10 mouse cellular contexts compared by ENCODE assay signal in genomic region chr6:31597136-31597460, GRCm38 (mm10). TPM values are rescaled to one million over a fixed set of nuclear protein-coding genes. Genes with fewer than 3 reads are reported as not detected.
A peak's percentile ranks its signal among the peaks of the same experiment; 100 is the strongest.
DNase-seq lines count a peak whose midpoint lies in the region; ATAC-seq and TF ChIP-seq lines count a peak whose summit lies in the region.
"Had no signal": no experiment of that assay in that cellular context is flagged by ENCODE, and none has a peak within 500 bp of the region (broad histone marks: within the 10 kb centered on the region; RNA-seq: fewer than 3 reads in every experiment).

No protein-coding gene starts in this region.

- H3K4me2 ChIP-seq in heart, embryonic 15.5 days: no peak overlapping the region
- peak overlapping the region; percentile 18 for H3K4me2 ChIP-seq in forebrain, embryonic 16.5 days (ENCODE audit: low read length)

- no peak overlapping the region for H3K9ac ChIP-seq in heart, embryonic 15.5 days
- H3K9ac ChIP-seq in forebrain, embryonic 16.5 days (replicated peaks; ENCODE audit: low read depth, low read length): peak overlapping the region; percentile 36; the same call in 1 of the 2 replicates

- no peaks in the 10 kb centered on the region for H3K27me3 ChIP-seq in heart, embryonic 15.5 days
- no peaks in the 10 kb centered on the region for H3K27me3 ChIP-seq in forebrain, embryonic 16.5 days (replicated peaks; ENCODE audit: control insufficient read depth, insufficient read depth, low read length)
- H3K27me3 ChIP-seq in midbrain, embryonic 10.5 days (ENCODE audit: low read depth, poor library complexity, severe bottlenecking): no peaks in the 10 kb centered on the region

- peak overlapping the region; percentile 66 for H3K27ac ChIP-seq in heart, embryonic 15.5 days
- peak overlapping the region; percentile 62 for H3K27ac ChIP-seq in cortical plate, adult 2 months (ENCODE audit: insufficient read depth, low read length)
- H3K27ac ChIP-seq in forebrain, embryonic 16.5 days (ENCODE audit: low read length): peak overlapping the region; percentile 65
- peak overlapping the region; percentile 90 for H3K27ac ChIP-seq in midbrain, embryonic 10.5 days (replicated peaks)

- H3K4me3 ChIP-seq in heart, embryonic 15.5 days: no peak overlapping the region
- H3K4me3 ChIP-seq in cortical plate, adult 2 months (ENCODE audit: insufficient read depth, low read length): no peak overlapping the region
- H3K4me3 ChIP-seq in forebrain, embryonic 16.5 days (replicated peaks; ENCODE audit: low read length): no peak overlapping the region
- peak overlapping the region; percentile 30 for H3K4me3 ChIP-seq in midbrain, embryonic 10.5 days

- no peak for TF ChIP-seq CTCF in cortical plate, adult 2 months (IDR thresholded peaks at IDR 0.05; ENCODE audit: extremely low read depth, insufficient read depth, low read length)

- no peak for TF ChIP-seq POLR2A in cortical plate, adult 2 months (IDR thresholded peaks at IDR 0.05; ENCODE audit: extremely low read depth, insufficient read depth, low read length)

- no peaks in the 10 kb centered on the region for H3K36me3 ChIP-seq in heart, embryonic 15.5 days
- H3K36me3 ChIP-seq in forebrain, embryonic 16.5 days (ENCODE audit: control insufficient read depth, insufficient read depth): no peaks in the 10 kb centered on the region
- no peaks in the 10 kb centered on the region for H3K36me3 ChIP-seq in midbrain, embryonic 10.5 days

- WGBS in heart, embryonic 15.5 days: 48% methylated on average over 4 of the region's 4 CpGs
- WGBS in forebrain, embryonic 16.5 days: 8% methylated on average over 4 of the region's 4 CpGs
- 22% methylated on average over 4 of the region's 4 CpGs for WGBS in midbrain, embryonic 10.5 days

- peaks cover 39% of the 10 kb centered on the region for H3K4me1 ChIP-seq in heart, embryonic 15.5 days (replicated peaks)
- H3K4me1 ChIP-seq in cortical plate, adult 2 months (ENCODE audit: control insufficient read depth, insufficient read depth, low read length): peaks cover 7% of the 10 kb centered on the region
- H3K4me1 ChIP-seq in forebrain, embryonic 16.5 days (replicated peaks; ENCODE audit: control insufficient read depth, insufficient read depth, low read length): peaks cover 26% of the 10 kb centered on the region
- peaks cover 70% of the 10 kb centered on the region for H3K4me1 ChIP-seq in midbrain, embryonic 10.5 days

- no peak for ATAC-seq in heart, embryonic 15.5 days (replicated peaks; ENCODE audit: insufficient number of reproducible peaks, insufficient read depth, low FRiP score, low read depth)
- ATAC-seq in forebrain, embryonic 16.5 days: peak; percentile 16; the same call in 1 of the 2 replicates
- ATAC-seq: CD4-positive, CD25-positive, alpha-beta regulatory T cell, adult 4 months had no signal

- no peak for DNase-seq in heart, postnatal 25 days (ENCODE audit: low spot score)
- DNase-seq in midbrain, embryonic 10.5 days (ENCODE audit: low spot score): no peak
- no peak for DNase-seq in adrenal gland, postnatal 10 days
- no peak for DNase-seq in thymus, postnatal 0 days (ENCODE audit: low spot score)
- no peak for DNase-seq in layer of hippocampus, postnatal 14 days (ENCODE audit: low spot score in 2 of 2)
- DNase-seq: cerebellum, adult 8-10 months had no signal

- intact Hi-C loops in heart, postnatal 25 days (cut with DNase I): no loop called here

- H3K9me3 ChIP-seq in heart, embryonic 15.5 days (replicated peaks): no peaks in the 10 kb centered on the region
- H3K9me3 ChIP-seq in forebrain, embryonic 16.5 days (ENCODE audit: control insufficient read depth, low read length): no peaks in the 10 kb centered on the region
- H3K9me3 ChIP-seq in midbrain, embryonic 10.5 days (replicated peaks): no peaks in the 10 kb centered on the region

RNA-seq across cellular contexts. Expression of gene Podxl, which starts 33.3 kb away (rescaled TPM):
- polyA plus RNA-seq in heart, embryonic 15.5 days (2015; fragmentation: Nextera tagmentation; extraction: Ambion mirVana): 17.5 and 20.7 TPM in 2 replicates
- total RNA-seq in heart, postnatal 25 days (2021): 10 to 100 TPM; 77.2 to 94.5 TPM
- 21.7 and 24.2 TPM in 2 replicates for polyA plus RNA-seq in cortical plate, adult 2 months (2012; rRNA removed)
- polyA plus RNA-seq in forebrain, embryonic 16.5 days (2015; fragmentation: Nextera tagmentation; extraction: Ambion mirVana): 11.4 and 12.5 TPM in 2 replicates
- 19.7 and 22.4 TPM in 2 replicates for polyA plus RNA-seq in midbrain, embryonic 10.5 days (2016; fragmentation: Nextera tagmentation; extraction: Ambion mirVana)
- 10 to 100 TPM; 37.7 to 45.5 TPM for total RNA-seq in adrenal gland, postnatal 10 days (2021)
- 1.5 and 1.6 TPM in 2 replicates for polyA plus RNA-seq in thymus, postnatal 0 days (2015; fragmentation: Nextera tagmentation; extraction: Ambion mirVana)
- total RNA-seq in layer of hippocampus, postnatal 14 days (2021): 10 to 100 TPM; 16.4 to 18.9 TPM
- polyA plus RNA-seq: CD4-positive, CD25-positive, alpha-beta regulatory T cell, adult 4 months had no signal
